Mouse (Mus musculus): ENCODE data around the gene Nlgn1. TPM values are rescaled to one million over a fixed set of nuclear protein-coding genes. Genes with fewer than 3 reads are reported as not detected.

The Nlgn1 gene
- polyA plus RNA-seq, 1 experiment from 2014 or later: 1.9 TPM

DNA sequence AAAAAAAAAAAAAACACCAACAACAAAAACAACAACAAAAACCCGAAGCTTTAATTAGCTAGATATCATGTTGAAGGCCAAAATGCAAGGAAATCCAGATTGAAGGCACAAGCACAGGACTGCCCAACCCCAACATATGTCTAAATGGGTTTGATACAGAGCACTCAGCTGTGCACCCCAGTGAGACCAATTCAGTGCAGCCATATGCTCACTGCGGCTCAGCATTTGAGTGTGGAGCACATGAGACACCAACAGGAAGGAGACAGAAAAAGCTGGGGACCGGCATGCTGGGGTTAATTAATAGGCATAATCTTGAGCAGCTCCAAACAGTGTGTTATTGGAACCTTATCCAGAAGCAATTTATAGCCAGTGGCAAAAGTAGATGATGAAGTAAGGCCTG, 190.7 kb downstream of the Nlgn1 start:
- H3K36me3 ChIP-seq: no peaks in the 10 kb centered on the region
- no peaks in the 10 kb centered on the region for H3K27me3 ChIP-seq
- 79% methylated on average over 3 of the region's 3 CpGs for WGBS
- no peak overlapping the region for H3K4me2 ChIP-seq (replicated peaks)
- ATAC-seq (ENCODE audit: insufficient number of reproducible peaks, low FRiP score, low TSS enrichment, low read depth): no peak
- no peak overlapping the region for H3K27ac ChIP-seq (replicated peaks)
- H3K9me3 ChIP-seq (replicated peaks): no peaks in the 10 kb centered on the region
- no peak overlapping the region for H3K4me3 ChIP-seq (replicated peaks)
- no peak overlapping the region for H3K9ac ChIP-seq
- no peaks in the 10 kb centered on the region for H3K4me1 ChIP-seq

DNA sequence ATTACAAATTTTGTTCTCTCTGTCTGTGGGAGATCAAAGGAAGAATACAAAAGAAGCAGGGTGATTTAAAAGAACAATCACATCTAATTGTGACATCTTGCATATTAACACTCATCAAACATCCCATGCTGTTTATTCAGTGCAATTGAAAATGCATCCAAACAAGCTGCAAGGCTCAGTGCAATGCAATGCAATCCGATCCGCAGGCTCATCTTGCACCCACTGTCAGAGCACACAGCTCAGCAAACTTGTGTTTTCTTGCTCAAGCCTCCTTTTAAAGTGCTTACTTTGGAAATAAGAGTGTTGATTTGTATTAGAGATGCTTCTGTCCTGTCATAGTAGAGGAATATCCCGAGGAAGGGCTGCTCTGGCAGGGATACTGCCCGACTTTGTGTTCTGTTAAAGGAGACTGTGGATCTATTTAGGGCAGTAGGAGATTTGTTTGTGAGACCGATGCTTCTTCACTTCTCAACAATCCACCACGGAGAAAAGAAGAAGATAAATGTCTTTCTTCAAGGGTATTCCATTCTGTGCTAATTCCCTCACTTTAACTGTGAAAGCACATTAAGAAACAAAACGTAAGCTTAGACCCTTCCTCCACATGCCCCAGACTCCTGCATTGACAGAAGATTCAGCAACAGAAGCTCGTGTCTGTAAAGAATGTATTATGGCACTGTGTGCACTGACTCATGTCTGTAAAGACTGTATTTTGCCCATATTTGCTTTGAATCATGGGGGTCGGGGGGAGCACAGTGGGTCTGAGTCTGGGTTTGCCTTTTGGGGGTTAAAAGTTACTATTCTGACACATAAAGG, 197.2 kb downstream of the Nlgn1 start:
- 35% methylated on average over 9 of the region's 9 CpGs for WGBS
- ATAC-seq (ENCODE audit: insufficient number of reproducible peaks, low FRiP score, low TSS enrichment, low read depth): no peak
- Histone ChIP-seq H3K4me3 (replicated peaks) (no peak overlapping the region), H3K27ac (replicated peaks) (no peak overlapping the region), H3K9ac (no peak overlapping the region), H3K27me3 (no peaks in the 10 kb centered on the region), H3K36me3 (no peaks in the 10 kb centered on the region), H3K4me2 (replicated peaks) (no peak overlapping the region), H3K4me1 (no peaks in the 10 kb centered on the region), H3K9me3 (replicated peaks) (no peaks in the 10 kb centered on the region)

DNA sequence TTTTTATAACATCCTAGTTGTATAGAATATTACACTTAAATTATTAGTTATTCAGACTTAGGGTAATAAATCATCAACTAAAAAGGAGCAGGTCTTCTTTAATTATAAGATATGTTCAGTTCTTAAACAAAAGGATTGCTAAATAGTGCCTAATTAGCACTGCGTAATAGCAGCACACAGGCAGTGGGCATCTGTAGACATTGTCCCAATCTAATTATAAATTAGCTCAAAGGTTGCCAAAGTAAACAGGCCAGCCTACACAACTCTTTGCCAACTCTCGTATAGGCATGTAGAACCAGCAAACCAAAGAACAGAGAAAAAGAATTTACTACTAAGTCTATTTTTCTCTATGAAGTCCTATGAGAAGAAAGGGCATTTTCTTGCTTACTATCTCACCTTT, 201.3 kb downstream of the Nlgn1 start:
- H3K27me3 ChIP-seq: no peaks in the 10 kb centered on the region
- no peak overlapping the region for H3K9ac ChIP-seq
- H3K4me2 ChIP-seq (replicated peaks): no peak overlapping the region
- no peaks in the 10 kb centered on the region for H3K4me1 ChIP-seq
- no peaks in the 10 kb centered on the region for H3K9me3 ChIP-seq (replicated peaks)
- H3K27ac ChIP-seq (replicated peaks): no peak overlapping the region
- no peak for ATAC-seq (ENCODE audit: insufficient number of reproducible peaks, low FRiP score, low TSS enrichment, low read depth)
- WGBS: 69% methylated on average over 2 of the region's 2 CpGs
- H3K36me3 ChIP-seq: no peaks in the 10 kb centered on the region
- H3K4me3 ChIP-seq (replicated peaks): no peak overlapping the region

DNA sequence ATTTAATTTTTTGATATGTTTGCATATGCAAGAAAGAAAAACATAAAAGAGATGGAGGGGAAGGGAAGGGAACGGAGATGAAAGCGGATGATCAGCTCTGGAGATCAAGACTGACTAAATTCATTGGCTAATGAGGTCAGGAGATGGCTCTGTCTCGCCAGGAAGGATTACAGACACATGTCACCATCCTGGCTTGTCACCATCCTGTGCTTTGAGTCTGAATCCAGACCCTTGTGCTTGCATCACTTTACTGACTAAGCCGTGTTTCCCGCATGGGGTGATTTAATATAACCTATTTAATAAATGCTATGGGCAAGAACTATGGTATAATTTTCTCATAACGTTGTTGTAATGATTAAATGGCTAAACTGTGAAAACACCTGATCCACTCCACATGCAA, 202.8 kb downstream of the Nlgn1 start:
- Histone ChIP-seq H3K4me2 (replicated peaks) (no peak overlapping the region), H3K36me3 (no peaks in the 10 kb centered on the region), H3K9ac (no peak overlapping the region), H3K4me3 (replicated peaks) (no peak overlapping the region), H3K9me3 (replicated peaks) (no peaks in the 10 kb centered on the region), H3K4me1 (no peaks in the 10 kb centered on the region), H3K27me3 (no peaks in the 10 kb centered on the region), H3K27ac (replicated peaks) (no peak overlapping the region)
- ATAC-seq (ENCODE audit: insufficient number of reproducible peaks, low FRiP score, low TSS enrichment, low read depth): no peak
- 74% methylated on average over 6 of the region's 6 CpGs for WGBS

DNA sequence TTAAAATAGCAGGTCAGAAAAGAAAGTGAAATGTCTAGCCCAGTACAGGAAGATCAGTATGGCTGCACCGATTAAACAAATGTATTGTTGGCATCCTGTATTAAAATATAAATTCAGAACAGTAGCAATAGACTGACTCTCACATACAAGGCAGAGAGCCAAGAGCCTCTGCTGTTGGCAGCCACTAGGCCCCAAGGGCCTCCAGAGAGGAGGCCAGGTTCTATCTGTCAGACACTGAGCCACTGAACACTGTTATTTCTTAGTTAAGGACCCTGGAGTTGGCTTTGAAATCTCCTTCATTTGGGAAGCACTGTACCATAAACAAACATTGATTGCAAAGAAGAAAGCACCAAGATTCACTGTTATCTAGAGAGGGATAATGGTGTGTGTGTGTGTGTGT, 215.2 kb downstream of the Nlgn1 start:
- no peak for ATAC-seq (ENCODE audit: insufficient number of reproducible peaks, low FRiP score, low TSS enrichment, low read depth)

DNA sequence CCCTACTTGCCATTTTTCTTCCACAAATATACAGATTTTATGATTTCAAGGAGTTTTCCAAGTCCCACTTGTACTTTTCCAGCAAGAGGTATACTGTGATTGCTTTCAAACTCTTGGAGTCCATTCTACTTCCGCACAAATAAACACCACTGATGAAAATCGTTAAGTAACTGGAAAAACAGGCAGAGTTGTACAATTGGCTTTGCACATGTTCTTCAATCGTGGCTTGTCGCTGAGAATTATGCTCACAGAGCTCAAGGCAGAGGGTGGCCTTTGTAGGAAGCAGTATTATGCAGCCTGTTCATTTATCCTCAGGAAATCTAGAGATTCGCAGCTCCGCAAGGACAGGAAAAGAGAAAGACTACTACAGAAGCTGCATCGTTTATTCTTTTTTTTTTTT, 225.9 kb downstream of the Nlgn1 start:
- WGBS: 77% methylated on average over 7 of the region's 7 CpGs
- no peak overlapping the region for H3K27ac ChIP-seq (replicated peaks)
- no peak for ATAC-seq (ENCODE audit: insufficient number of reproducible peaks, low FRiP score, low TSS enrichment, low read depth)
- H3K4me1 ChIP-seq: no peaks in the 10 kb centered on the region
- H3K4me3 ChIP-seq (replicated peaks): no peak overlapping the region
- no peaks in the 10 kb centered on the region for H3K9me3 ChIP-seq (replicated peaks)
- no peaks in the 10 kb centered on the region for H3K36me3 ChIP-seq
- no peak overlapping the region for H3K4me2 ChIP-seq (replicated peaks)
- no peak overlapping the region for H3K9ac ChIP-seq
- H3K27me3 ChIP-seq: no peaks in the 10 kb centered on the region

More for the DNA sequence above, 215.2 kb downstream of the Nlgn1 start:
- Histone ChIP-seq H3K9ac (no peak overlapping the region), H3K27me3 (no peaks in the 10 kb centered on the region), H3K27ac (replicated peaks) (no peak overlapping the region), H3K36me3 (no peaks in the 10 kb centered on the region), H3K9me3 (replicated peaks) (no peaks in the 10 kb centered on the region), H3K4me1 (no peaks in the 10 kb centered on the region), H3K4me3 (replicated peaks) (no peak overlapping the region), H3K4me2 (replicated peaks) (no peak overlapping the region)
- 83% methylated on average over 1 of the region's 1 CpGs for WGBS

DNA sequence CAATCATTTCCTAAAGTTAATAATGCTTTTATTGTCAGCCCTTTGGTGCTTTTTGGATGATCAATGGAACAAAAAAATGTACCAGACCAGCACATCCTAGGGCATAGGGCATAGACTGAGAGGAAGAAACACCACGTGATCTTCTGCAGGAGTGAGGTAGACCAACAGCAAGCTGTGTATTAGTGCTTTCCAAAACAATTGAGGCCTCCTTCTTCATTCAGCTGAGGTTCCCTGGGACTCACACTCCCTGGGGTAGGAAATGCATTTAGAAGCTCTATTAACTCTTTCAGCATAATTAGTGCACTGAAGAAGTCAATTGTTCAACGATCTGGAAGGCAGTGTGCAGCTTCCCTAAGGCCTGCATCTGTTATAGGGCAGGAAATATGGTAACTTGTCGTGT, 226.7 kb downstream of the Nlgn1 start:
- no peak overlapping the region for H3K4me2 ChIP-seq (replicated peaks)
- no peaks in the 10 kb centered on the region for H3K36me3 ChIP-seq
- no peak overlapping the region for H3K27ac ChIP-seq (replicated peaks)
- no peak for ATAC-seq (ENCODE audit: insufficient number of reproducible peaks, low FRiP score, low TSS enrichment, low read depth)
- H3K27me3 ChIP-seq: no peaks in the 10 kb centered on the region
- H3K9me3 ChIP-seq (replicated peaks): no peaks in the 10 kb centered on the region
- H3K9ac ChIP-seq: no peak overlapping the region
- H3K4me3 ChIP-seq (replicated peaks): no peak overlapping the region
- 51% methylated on average over 3 of the region's 3 CpGs for WGBS
- H3K4me1 ChIP-seq: no peaks in the 10 kb centered on the region

DNA sequence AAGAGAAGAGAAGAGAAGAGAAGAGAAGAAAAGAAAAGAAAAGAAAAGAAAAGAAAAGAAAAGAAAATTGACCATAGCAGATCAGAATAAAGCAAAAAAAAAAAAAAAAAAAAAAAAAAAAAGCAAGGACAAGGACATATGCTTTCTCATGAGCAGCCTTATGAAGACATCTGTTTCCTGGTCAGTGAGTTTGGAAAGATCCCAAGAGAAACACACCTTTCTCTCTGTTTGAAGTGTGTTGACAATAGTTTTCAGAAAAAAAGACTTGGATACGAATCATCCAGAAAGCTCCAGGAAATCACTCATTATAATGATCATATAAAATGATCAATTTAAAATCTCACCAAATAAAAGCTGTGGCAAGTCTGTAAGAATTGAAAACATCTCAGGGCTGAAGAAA, 230.0 kb downstream of the Nlgn1 start:
- H3K4me1 ChIP-seq: no peaks in the 10 kb centered on the region
- no peak overlapping the region for H3K4me2 ChIP-seq (replicated peaks)
- H3K9ac ChIP-seq: no peak overlapping the region
- H3K9me3 ChIP-seq (replicated peaks): no peaks in the 10 kb centered on the region
- H3K36me3 ChIP-seq: no peaks in the 10 kb centered on the region
- 60% methylated on average over 1 of the region's 1 CpGs for WGBS
- ATAC-seq (ENCODE audit: insufficient number of reproducible peaks, low FRiP score, low TSS enrichment, low read depth): no peak
- no peak overlapping the region for H3K27ac ChIP-seq (replicated peaks)
- no peaks in the 10 kb centered on the region for H3K27me3 ChIP-seq
- no peak overlapping the region for H3K4me3 ChIP-seq (replicated peaks)

DNA sequence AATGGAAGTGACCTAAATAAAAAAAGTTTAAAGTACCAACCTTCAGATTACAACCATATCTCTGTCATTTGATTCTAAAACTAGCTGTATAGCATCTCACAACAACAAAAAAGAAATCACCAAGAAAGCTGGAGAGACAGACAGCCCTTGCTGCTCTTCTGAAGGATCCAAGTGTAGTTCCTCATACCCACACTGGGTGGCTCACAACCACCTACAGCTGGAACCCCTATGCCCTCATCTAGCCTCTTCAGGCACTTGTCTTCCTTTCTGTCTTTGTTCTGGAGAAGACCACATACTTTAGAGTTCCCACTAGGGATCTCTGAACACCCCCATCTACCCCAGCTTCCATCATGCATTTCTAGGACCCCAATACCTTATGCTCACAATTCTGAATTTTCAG, 236.7 kb downstream of the Nlgn1 start:
- H3K36me3 ChIP-seq: no peaks in the 10 kb centered on the region
- H3K4me3 ChIP-seq (replicated peaks): no peak overlapping the region
- no peaks in the 10 kb centered on the region for H3K4me1 ChIP-seq
- no peaks in the 10 kb centered on the region for H3K27me3 ChIP-seq
- no peak for ATAC-seq (ENCODE audit: insufficient number of reproducible peaks, low FRiP score, low TSS enrichment, low read depth)
- H3K27ac ChIP-seq (replicated peaks): no peak overlapping the region
- no peaks in the 10 kb centered on the region for H3K9me3 ChIP-seq (replicated peaks)
- H3K4me2 ChIP-seq (replicated peaks): no peak overlapping the region
- no peak overlapping the region for H3K9ac ChIP-seq

DNA sequence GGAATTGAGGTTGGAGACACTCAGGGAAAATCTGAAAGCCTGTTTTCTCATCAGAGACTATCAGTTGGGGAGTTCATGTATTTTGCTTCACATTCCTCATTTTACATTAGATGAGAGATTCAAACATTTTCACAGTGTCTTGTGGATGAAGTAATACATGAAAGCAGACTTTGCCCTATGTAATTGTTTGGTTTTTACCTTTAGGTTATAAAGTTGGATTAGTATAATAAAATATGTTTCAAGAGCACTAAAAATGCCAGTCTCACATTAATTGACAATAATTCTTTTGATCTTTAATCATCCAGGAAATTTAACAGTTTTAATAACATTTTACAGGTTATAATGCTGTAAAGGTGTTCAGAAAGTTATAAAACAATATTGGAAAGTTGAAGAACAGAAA, 262.9 kb downstream of the Nlgn1 start:
- Histone ChIP-seq H3K27me3 (no peaks in the 10 kb centered on the region), H3K4me1 (no peaks in the 10 kb centered on the region), H3K9me3 (replicated peaks) (no peaks in the 10 kb centered on the region), H3K4me3 (replicated peaks) (no peak overlapping the region), H3K27ac (replicated peaks) (no peak overlapping the region), H3K4me2 (replicated peaks) (no peak overlapping the region), H3K9ac (no peak overlapping the region), H3K36me3 (no peaks in the 10 kb centered on the region)
- no peak for ATAC-seq (ENCODE audit: insufficient number of reproducible peaks, low FRiP score, low TSS enrichment, low read depth)

DNA sequence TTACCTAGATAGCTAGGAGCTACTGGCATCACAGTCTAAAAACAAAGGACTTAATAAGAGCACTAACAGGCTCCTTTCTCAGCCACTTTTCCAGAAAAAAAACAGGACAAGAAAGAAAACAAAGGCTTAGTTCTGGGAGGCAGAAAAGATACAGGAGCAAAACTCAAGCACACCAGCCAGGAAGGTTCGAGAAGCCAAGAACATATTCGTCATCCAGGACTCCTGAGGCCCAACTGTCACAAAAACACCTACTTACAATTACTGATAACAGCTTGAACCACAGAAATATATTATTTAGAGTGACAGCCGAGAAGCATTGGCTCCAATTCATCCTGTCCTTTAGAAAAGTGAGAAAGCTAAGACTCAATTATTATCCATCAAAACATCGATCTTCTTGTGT, 281.5 kb downstream of the Nlgn1 start:
- 76% methylated on average over 4 of the region's 4 CpGs for WGBS
- Histone ChIP-seq H3K9me3 (replicated peaks) (no peaks in the 10 kb centered on the region), H3K27ac (replicated peaks) (no peak overlapping the region), H3K27me3 (no peaks in the 10 kb centered on the region), H3K4me3 (replicated peaks) (no peak overlapping the region), H3K9ac (no peak overlapping the region), H3K4me2 (replicated peaks) (no peak overlapping the region), H3K36me3 (no peaks in the 10 kb centered on the region), H3K4me1 (no peaks in the 10 kb centered on the region)
- no peak for ATAC-seq (ENCODE audit: insufficient number of reproducible peaks, low FRiP score, low TSS enrichment, low read depth)

DNA sequence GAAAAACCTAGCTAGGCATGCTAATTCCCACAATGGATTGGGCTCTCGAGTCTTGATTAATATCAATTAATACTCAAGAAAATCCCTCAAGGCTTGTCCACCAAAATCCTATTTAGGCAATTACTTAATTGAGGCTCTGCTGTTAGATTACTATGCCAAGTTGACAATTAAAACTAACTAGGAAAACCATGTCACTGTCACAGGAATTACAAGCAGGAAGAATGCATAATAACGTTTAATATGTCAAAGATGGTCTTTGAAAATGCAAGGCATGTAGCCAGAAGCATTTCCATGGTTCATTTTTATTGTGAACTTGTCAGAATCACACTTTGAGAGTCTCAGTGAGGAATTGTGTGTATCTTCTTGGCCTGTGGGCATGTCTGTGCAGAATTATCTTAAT, 289.3 kb downstream of the Nlgn1 start:
- Histone ChIP-seq H3K4me3 (replicated peaks) (no peak overlapping the region), H3K9me3 (replicated peaks) (no peaks in the 10 kb centered on the region), H3K4me2 (replicated peaks) (no peak overlapping the region), H3K9ac (no peak overlapping the region), H3K36me3 (no peaks in the 10 kb centered on the region), H3K27me3 (no peaks in the 10 kb centered on the region), H3K27ac (replicated peaks) (no peak overlapping the region), H3K4me1 (no peaks in the 10 kb centered on the region)
- ATAC-seq (ENCODE audit: insufficient number of reproducible peaks, low FRiP score, low TSS enrichment, low read depth): no peak
- 40% methylated on average over 2 of the region's 2 CpGs for WGBS
